Mouse (Mus musculus) midbrain, embryonic 14.5 days (tissue): ENCODE data around the gene Gm10300. TPM values are rescaled to one million over a fixed set of nuclear protein-coding genes. Genes with fewer than 3 reads are reported as not detected.

ENCODE experiments used
- ATAC-seq: fragments of 200-750 bp; cut with Nextera tagmentation; 2 replicates; pipeline ENCODE4 v1.8.0; 2017; ENCODE audit warnings: moderate number of reproducible peaks, moderate library complexity; ENCODE audit not compliant: low FRiP score, low TSS enrichment
- DNase-seq: peaks from one replicate; pipeline ENCODE4 v3.0.0-alpha.2; 2015
- H3K27ac ChIP-seq: fragments of 300-500 bp; sonication (generic); replicated peaks from 2 replicates; pipeline ENCODE4 v1.5.1; 2014; ENCODE audit warnings: mild to moderate bottlenecking, low read depth, low read length, moderate library complexity
- H3K27me3 ChIP-seq: fragments of 300-500 bp; sonication (generic); 2 replicates; pipeline ENCODE4 v1.6.1; 2014; ENCODE audit warnings: low read length, control low read depth, mixed read lengths; ENCODE audit not compliant: control insufficient read depth, insufficient read depth
- H3K36me3 ChIP-seq: fragments of 300-500 bp; sonication (generic); 2 replicates; pipeline ENCODE4 v1.6.1; 2014; ENCODE audit warnings: low read length, control low read depth; ENCODE audit not compliant: control insufficient read depth, insufficient read depth
- H3K4me1 ChIP-seq: fragments of 300-500 bp; sonication (generic); 2 replicates; pipeline ENCODE4 v1.6.1; 2014; ENCODE audit warnings: mild to moderate bottlenecking, antibody characterized with exemption, low read length, control low read depth; ENCODE audit not compliant: control insufficient read depth, insufficient read depth
- H3K4me2 ChIP-seq: fragments of 300-500 bp; sonication (generic); 2 replicates; pipeline ENCODE4 v1.6.1; 2014; ENCODE audit warnings: mild to moderate bottlenecking, low read length, moderate library complexity
- H3K4me3 ChIP-seq: fragments of 300-500 bp; sonication (generic); replicated peaks from 2 replicates; pipeline ENCODE4 v1.5.1; 2014; ENCODE audit warnings: low read depth, low read length
- H3K9ac ChIP-seq: fragments of 300-500 bp; sonication (generic); replicated peaks from 2 replicates; pipeline ENCODE4 v1.6.1; 2014; ENCODE audit warnings: mild to moderate bottlenecking, low read length, moderate library complexity
- H3K9me3 ChIP-seq: fragments of 300-500 bp; sonication (generic); 2 replicates; pipeline ENCODE4 v1.6.1; 2016; ENCODE audit warnings: low read length, control low read depth, mixed read lengths; ENCODE audit not compliant: control insufficient read depth
- WGBS: fragments of 180-500 bp; shearing (Covaris S2); extraction: QIAGEN DNeasy Blood & Tissue Kit; methylation state at CpG from one replicate; pipeline ENCODE4 v1.1.7; 2014; 5-methylcytosine and 5-hydroxymethylcytosine counted together
- polyA plus RNA-seq: library from polyadenylated mRNA; unstranded; fragments of >200 nt; fragmentation: Nextera tagmentation; extraction: Ambion mirVana; gene quantifications from 2 replicates; pipeline ENCODE4 v1.2.1, GENCODE M21; 2014

The Gm10300 gene
- polyA plus RNA-seq, 1 experiment from 2014 or later = not detected

DNA sequence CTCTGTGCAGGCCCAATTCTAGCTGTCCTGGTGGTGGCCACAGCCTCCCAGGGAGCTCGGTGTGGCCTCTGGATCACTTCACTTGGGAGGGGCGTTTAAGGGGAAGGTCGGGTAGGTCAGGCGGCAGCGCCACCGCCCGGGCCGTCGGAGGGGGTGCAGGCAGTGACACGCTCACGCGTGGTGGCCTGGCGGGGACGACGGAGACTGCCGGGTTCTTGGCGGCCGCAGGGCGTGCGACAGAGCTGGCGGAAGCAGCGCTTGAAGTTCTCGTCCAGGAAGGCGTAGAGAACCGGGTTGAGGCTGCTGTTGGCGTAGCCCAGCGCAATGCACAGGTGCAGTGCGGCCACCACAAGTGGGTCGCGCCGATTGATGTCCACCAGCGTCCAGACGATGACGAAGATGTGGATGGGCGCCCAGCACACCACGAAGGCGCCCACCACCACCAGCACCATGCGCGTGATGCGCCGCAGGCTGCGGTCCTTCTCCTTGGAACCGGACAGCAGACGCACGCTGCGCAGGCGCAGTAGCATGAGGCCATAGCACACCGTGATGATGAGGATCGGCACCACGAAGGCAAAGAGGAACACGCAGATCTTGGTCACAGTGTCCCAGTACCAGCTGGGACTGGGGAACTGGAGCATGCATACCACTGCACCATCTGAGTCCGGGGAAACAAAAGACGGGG lies 39.1 kb downstream of the Gm10300 start:
- no peak for ATAC-seq
- Histone ChIP-seq H3K9ac (no peak overlapping the region; the same call in 1 of the 2 replicates), H3K4me2 (peak overlapping the region; percentile 52), H3K4me1 (0 out of 2 replicates have a peak, but pooled peaks cover 3% of the 10 kb centered on the region), H3K9me3 (no peaks in the 10 kb centered on the region), H3K27ac (no peak overlapping the region), H3K36me3 (no peaks in the 10 kb centered on the region), H3K27me3 (no peaks in the 10 kb centered on the region), H3K4me3 (peak overlapping the region; percentile 25)
- peak; percentile 69 for DNase-seq
- whole genome bisulfite sequencing = 49% methylated on average over 53 of the region's 53 CpGs

DNA sequence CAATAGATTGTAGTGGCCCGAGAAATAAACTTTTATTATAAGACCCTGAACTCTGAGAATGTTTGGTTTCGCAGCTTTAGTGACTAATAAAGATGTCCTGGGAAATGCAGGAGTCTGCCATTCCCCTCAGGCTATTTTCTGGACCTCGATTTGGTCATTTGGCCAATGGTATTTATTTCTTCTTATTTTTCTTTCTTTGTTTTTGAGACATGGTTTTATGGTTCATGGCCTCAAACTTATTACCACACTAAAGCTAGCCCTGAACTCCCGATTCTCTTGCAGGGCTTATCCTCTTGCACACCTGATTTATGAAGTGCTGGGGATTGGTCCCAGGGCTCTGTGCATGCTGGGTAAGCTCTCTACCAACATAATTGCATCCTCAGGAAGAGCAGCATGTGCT lies 41.8 kb downstream of the Gm10300 start:
- H3K27me3 ChIP-seq = no peaks in the 10 kb centered on the region
- H3K4me2 ChIP-seq = no peak overlapping the region
- 82% methylated on average over 4 of the region's 4 CpGs for WGBS
- no peaks in the 10 kb centered on the region for H3K9me3 ChIP-seq
- H3K36me3 ChIP-seq = no peaks in the 10 kb centered on the region
- no peak overlapping the region for H3K9ac ChIP-seq
- no peak overlapping the region for H3K4me3 ChIP-seq
- H3K27ac ChIP-seq = no peak overlapping the region
- ATAC-seq = no peak
- no peak for DNase-seq
- H3K4me1 ChIP-seq = no peaks in the 10 kb centered on the region

DNA sequence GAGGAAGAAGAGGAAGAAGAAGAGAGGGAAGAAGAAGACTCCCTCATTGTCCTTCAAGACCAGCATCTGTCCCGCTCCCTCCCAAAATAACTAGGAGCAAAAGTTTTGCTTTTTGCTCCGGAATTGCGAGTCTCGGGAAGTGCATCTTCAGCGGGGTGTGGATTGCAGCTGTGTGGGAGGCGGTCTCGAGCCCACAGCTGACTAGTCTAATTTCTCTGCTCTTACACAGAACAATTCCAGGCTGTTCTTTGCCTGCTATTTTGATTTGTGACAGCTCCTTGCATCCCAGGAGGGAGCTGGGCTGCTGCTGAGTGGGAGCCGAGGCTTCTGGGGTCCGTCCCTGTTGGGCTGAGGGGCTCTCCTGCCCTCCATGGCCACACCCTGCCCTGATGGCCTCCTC lies 45.1 kb downstream of the Gm10300 start:
- ATAC-seq = no peak
- no peak overlapping the region for H3K4me3 ChIP-seq
- DNase-seq = no peak
- H3K4me2 ChIP-seq = no peak overlapping the region
- H3K27ac ChIP-seq = no peak overlapping the region
- no peaks in the 10 kb centered on the region for H3K36me3 ChIP-seq
- no peak overlapping the region for H3K9ac ChIP-seq
- H3K4me1 ChIP-seq = no peaks in the 10 kb centered on the region
- 66% methylated on average over 9 of the region's 9 CpGs for WGBS
- H3K27me3 ChIP-seq = no peaks in the 10 kb centered on the region
- no peaks in the 10 kb centered on the region for H3K9me3 ChIP-seq

DNA sequence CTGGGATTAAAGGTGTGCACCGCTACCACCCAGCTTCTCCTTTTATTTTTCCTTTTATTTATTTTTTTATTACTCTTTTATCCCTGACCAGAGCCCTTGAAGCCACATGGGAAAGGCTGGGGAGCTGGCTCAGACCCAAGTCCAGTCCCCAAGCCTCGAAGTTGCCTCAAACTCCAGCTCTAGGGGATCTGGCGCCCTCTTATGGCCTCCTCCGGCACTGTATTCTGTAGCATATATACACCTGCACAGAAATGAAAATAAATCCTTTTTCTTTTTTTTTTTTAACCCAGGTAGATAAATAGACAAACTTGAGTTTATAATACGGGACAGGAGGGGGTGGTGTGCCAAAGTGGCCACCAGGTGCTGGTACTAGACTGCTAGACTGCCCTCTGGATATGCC lies 47.2 kb downstream of the Gm10300 start:
- Histone ChIP-seq H3K27me3 (no peaks in the 10 kb centered on the region), H3K4me3 (no peak overlapping the region), H3K9ac (no peak overlapping the region), H3K4me2 (no peak overlapping the region), H3K9me3 (no peaks in the 10 kb centered on the region), H3K27ac (no peak overlapping the region), H3K36me3 (no peaks in the 10 kb centered on the region), H3K4me1 (no peaks in the 10 kb centered on the region)
- DNase-seq (no peak), ATAC-seq (no peak)
- WGBS = 86% methylated on average over 5 of the region's 5 CpGs

DNA sequence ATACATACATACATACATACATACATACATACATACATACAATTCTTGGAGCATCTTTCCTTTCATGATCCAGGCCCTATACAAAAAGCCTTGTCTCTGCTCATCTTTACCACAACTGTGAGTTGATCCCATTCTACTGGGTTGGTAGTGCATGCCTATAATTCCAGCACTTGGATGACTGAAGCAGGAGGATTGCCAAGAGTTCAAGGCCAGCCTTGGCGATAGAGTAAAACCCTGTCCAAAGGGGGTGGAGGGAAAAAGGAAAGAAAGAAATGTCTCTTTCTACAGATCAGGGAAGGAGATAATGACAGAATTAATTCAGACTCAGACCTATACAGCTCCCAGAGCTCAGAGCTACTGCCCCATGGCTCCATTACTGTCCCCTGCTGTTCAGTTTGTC lies 48.7 kb downstream of the Gm10300 start:
- ATAC-seq (no peak), DNase-seq (no peak)
- H3K27ac ChIP-seq = no peak overlapping the region
- WGBS = 86% methylated on average over 1 of the region's 1 CpGs
- no peaks in the 10 kb centered on the region for H3K36me3 ChIP-seq
- H3K9ac ChIP-seq = no peak overlapping the region
- H3K4me2 ChIP-seq = no peak overlapping the region
- H3K4me3 ChIP-seq = no peak overlapping the region
- no peaks in the 10 kb centered on the region for H3K27me3 ChIP-seq
- no peaks in the 10 kb centered on the region for H3K9me3 ChIP-seq
- H3K4me1 ChIP-seq = no peaks in the 10 kb centered on the region

Other genes starting within 250 kb of the Gm10300 start
- 18.0 and 20.8 TPM in 2 replicates for gene Ptpru, start 236.4 kb upstream of the Gm10300 start, polyA plus RNA-seq
- gene Mecr, start 231.2 kb upstream of the Gm10300 start, polyA plus RNA-seq = 29.9 and 30.8 TPM in 2 replicates
- gene Srsf4, start 201.1 kb upstream of the Gm10300 start, polyA plus RNA-seq = 91.8 and 121 TPM in 2 replicates
- not detected in 2 replicates for gene Tmem200b, start 152.9 kb upstream of the Gm10300 start, polyA plus RNA-seq
- 88.3 and 116 TPM in 2 replicates for gene Epb41, start 624 bp downstream of the Gm10300 start, polyA plus RNA-seq
- 0.08 and 0.15 TPM in 2 replicates for gene Oprd1, start 69.8 kb downstream of the Gm10300 start, polyA plus RNA-seq
- 130 and 169 TPM in 2 replicates for gene Ythdf2, start 137.6 kb downstream of the Gm10300 start, polyA plus RNA-seq
- gene Gmeb1, start 186.9 kb downstream of the Gm10300 start, polyA plus RNA-seq = 31.6 and 46.5 TPM in 2 replicates
- gene Taf12, start 199.7 kb downstream of the Gm10300 start, polyA plus RNA-seq = 45.7 and 50.6 TPM in 2 replicates
- 1.3 TPM in 2 replicates for gene Rab42, start 228.7 kb downstream of the Gm10300 start, polyA plus RNA-seq